Mouse (Mus musculus) left cerebral cortex, postnatal 10 days (tissue): ENCODE data around the gene Tas1r1. TPM values are rescaled to one million over a fixed set of nuclear protein-coding genes. Genes with fewer than 3 reads are reported as not detected.
A peak's percentile ranks its signal among the peaks of the same experiment; 100 is the strongest.

Source experiments
- DNase-seq, 2 experiments: peaks; one replicate each; pipeline ENCODE4 v3.0.0; 2021 to 2022; ENCODE audit warnings: low spot score in 2 of 2, mixed read lengths in 1 of 2; ENCODE audit errors: extremely low spot score in 1 of 2
- intact Hi-C: fragments of 180-260 bp; cut with DNase I; formaldehyde crosslinking; loops from one replicate; pipeline ENCODE4 v1.15.1; 2025
- total RNA-seq, 2 experiments: library from RNA; stranded (reverse); gene quantifications; 2 replicates each; pipeline ENCODE4 v1.2.3; 2021

Tas1r1 gene
- total RNA-seq, 2 experiments from 2014 or later: 0.43 to 0.54 TPM

GRCm38 (mm10) chr4:151996173-151996950 lies 42.0 kb downstream of the Tas1r1 start, which contains the start of gene Phf13:
Gene Phf13, minus strand, starts transcription at chr4:151996258.
- peak; percentile 99 for DNase-seq
- intact Hi-C loops: no loop called here

DNA sequence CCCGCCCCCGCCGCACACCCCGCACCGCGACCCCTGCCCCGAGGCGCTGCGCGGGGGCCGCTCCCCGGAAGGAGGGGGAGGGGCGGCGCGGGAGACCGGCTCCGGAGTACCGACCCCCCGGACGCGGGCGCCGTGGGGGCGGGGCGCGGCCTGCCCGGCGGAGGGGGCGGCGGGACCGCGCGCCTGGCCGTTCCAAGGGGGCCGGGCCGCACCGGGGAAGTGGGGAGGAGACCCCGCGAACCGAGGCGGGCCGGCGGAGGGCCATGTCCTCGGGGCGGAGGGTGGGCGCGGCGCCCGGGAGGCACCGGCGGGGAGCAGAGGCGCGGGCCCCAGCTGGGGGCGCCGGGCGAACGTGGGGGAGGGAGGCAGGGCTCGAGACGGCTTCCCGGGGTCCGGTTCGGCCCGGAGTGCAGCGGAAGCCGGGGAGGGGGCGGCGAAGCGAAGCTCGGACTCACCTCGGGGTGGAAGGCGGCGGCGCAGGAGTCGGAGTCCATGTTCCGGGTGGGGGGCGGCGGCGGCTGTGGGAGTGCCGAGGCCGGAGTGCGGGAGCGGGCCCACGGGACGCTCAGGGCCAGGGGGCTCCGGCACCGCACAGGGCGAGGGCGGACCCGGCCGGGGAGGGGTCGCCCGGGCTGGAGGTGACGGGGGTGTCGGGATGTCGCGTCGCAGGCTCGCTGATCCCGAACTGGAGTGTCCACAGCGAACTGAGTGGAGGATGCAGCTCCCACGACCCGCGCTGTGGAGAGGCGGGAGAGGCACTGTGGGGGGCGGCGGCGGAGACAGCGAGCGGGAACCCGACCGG lies 42.8 kb downstream of the Tas1r1 start:
- intact Hi-C loops: no loop called here
- peak in 1 of 2 experiments; percentile 78 for DNase-seq

DNA sequence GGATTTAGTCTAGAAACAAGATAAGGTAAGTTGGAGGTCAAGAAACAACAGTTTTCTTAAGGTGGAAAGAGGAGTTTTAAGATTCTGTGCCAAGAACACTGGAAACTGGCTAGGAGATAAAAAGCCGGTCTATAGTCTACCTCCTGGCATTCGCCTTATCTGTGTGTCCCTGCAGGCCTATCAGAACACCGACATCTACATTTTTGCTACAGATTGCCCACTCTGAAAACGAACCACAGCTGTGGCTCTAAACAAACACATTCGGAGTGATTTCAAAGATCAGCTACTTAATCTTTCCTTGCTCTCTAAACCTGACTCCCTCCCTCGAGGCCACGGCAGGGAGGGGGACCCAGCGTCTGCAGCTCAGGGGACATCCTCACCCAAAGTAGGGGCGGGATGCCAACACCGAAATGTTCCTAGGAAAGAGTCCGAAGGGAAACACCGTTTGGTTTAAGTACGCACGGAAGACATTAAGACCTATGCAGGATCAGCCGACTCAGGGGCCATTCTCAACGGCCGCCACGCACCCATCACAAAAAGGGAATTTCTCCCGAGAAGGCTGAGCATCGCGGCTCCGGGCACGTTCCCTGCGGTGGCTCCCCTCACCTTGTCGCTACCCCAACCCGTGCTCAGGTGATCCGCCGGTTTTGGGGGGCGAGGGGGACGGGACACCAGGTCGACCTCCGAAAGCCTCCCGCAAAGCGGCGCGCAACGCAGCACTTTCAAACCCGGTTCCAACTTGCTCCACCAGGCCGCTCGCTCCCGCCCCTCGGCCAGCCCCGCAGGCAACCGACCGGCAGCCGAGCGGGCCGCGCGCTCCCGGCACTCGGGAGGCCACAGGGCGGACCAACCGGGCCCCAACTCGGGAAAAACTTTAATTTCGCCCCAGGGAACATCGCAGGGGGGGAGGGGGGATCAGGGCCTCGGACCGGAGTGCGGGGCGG lies 43.9 kb downstream of the Tas1r1 start:
- intact Hi-C loops: no loop called here
- peak in 1 of 2 experiments; percentile 70 for DNase-seq

GRCm38 (mm10) chr4:151993035-151993434 lies 45.3 kb downstream of the Tas1r1 start:
- intact Hi-C loops: no loop called here
- no peak for DNase-seq

DNA sequence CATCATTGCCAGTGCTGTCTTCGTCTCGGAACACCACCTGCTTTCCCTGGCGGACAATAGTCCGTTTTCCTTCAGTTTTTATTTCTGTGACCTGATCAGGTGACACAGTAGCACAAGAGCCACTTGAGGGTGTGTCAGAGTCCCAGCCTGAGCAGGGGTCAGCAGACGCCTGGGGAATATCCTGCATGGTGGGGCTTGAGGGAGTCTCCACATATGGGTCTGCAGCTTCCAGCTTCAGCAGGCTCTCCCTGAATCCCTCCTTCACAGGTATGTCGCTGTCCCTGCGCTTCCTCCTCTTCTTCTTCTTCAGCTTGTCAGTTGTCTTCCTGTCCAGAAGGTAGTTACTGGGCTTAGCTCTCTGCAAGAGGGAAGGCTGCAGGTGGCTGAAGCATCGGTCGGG lies 46.3 kb downstream of the Tas1r1 start:
- intact Hi-C loops: no loop called here
- DNase-seq: no peak

- intact Hi-C loops: no loop called here
- no peak for DNase-seq
Observed at GRCm38 (mm10) chr4:151989110-151989488, 49.3 kb downstream of the Tas1r1 start.

DNA sequence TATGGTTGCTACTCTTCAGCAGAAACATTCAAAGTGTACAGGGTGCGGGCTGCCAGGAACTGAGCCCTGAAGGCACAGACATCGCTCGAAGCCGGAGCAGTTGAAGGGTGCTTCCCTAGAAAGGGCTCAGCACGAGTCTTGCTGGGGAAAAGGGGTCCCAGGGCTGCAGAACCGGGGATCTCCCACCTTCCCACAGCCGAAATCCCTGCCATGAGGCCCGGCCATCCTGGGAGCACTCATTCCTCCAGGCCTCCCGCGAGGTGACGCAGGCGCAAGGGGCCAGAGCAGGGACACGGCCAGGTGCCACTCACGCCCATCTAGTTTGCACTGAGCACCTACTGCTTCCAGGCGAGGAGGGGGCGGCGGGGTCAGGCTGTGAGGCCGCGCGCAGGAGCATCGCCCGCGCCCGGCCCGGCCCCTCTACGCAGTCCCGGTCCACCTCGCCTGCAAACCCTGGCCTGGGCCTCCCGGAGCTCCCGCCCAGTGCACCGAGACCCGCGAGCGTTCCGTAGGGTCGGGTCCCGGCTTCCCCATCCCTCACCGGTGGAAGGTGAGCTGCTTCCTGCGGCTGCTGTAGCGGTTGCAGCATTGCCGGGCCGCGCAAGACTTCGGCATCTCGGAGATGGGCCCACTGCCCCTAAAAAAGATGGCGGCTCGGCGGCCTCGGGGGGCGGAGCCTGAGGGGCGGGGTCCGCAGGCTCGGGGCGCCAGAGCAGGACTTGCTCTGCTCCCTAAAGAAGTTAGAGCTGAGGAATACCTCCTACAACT lies 49.8 kb downstream of the Tas1r1 start, which contains the start of gene Thap3:
Thap3 (minus strand) TSS at position 656 of the 768 bp plus-strand sequence.
- intact Hi-C loops: no loop called here
- DNase-seq: peak in 1 of 2 experiments; percentile 89

DNA sequence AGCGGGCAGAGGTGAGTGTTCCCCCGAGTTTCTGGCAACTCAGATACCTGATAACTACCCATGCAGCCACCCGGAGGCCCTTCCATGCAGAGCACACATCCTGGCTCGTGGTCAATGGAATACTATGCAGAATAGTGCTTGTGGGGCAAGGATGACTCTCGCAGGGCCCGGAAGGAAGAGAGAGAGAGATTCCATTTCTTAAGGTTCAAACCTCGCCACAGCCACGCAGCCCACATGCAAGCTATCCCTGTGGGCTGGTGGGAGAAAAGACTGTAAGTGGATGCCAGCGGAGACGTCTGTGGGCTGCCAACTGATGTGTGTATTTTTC lies 50.4 kb downstream of the Tas1r1 start:
- no peak for DNase-seq
- intact Hi-C loops: no loop called here

DNA sequence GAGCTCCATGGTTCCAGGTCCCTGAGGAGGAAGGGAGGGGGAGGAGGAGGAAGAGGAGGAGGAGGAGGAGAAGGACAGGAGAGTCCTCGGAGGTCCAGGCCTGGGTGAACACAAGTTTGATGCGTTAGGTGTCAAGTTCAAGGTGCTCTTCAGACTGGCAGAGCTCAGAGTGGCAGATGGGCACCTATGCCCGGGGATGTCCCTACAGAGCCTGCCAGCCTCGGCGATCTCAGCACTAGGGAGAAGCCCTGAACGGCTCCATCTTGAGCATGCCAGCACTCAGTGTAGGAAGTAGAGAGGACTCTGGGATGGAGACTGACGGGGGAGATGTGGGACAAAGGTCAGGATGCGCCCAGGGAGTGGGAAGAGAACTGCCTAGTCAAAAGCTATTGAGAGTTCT lies 51.7 kb downstream of the Tas1r1 start:
- no peak for DNase-seq
- intact Hi-C loops: no loop called here

GRCm38 (mm10) chr4:151985886-151986285 lies 52.5 kb downstream of the Tas1r1 start:
- DNase-seq: no peak
- intact Hi-C loops: no loop called here

DNA sequence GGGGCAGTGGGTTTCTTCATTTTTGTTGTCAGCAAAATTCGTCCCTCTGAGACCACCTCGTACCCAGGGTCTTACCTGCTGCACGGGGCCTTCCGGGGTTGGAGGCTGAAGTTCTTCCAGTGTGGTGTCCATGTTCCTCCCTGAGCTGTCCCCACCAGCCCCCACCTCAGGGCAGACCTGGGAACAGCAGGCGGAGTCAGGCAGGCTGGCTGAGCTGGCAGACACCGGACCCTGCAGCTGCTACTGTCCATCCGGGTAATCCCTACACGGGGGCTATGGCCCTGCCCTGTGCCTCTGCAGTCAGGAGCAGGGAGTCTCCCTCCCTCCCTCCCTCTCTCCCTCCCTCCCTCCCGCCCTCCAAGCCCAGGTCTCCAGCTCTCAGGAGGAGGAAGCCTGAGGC lies 54.8 kb downstream of the Tas1r1 start:
- DNase-seq: no peak
- intact Hi-C loops: loop anchor here (5.0 kb wide), 1 partner anchor 49 kb away; no protein-coding TSS in a partner anchor

DNA sequence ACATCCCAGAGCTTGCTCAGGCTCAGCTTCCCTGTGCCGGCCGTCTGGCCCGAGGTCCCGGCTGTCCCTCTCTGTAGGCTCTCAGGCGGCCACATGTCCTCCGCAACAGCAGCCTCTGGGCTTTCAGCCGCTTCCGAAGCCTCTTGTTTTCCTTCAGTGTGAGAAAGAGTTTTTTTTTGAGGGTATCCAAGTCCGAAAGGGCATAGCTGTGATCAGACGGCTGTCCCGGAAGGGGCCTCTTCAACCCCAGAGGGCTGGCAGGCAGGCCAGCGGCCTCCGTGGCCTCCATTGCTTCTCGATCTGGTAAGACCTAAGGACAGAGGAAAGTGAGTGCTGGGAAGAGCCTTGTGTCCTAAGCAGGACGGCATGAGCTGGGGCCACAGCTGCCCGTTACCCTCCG lies 55.3 kb downstream of the Tas1r1 start:
- no peak for DNase-seq
- intact Hi-C loops: loop anchor here (5.0 kb wide), 1 partner anchor 49 kb away; no protein-coding TSS in a partner anchor

- peak; percentile 79 to 80 for DNase-seq
- intact Hi-C loops: loop anchor here (5.0 kb wide), 1 partner anchor 51 kb away; no protein-coding TSS in a partner anchor
Observed at GRCm38 (mm10) chr4:151981363-151981762, 57.0 kb downstream of the Tas1r1 start.

DNA sequence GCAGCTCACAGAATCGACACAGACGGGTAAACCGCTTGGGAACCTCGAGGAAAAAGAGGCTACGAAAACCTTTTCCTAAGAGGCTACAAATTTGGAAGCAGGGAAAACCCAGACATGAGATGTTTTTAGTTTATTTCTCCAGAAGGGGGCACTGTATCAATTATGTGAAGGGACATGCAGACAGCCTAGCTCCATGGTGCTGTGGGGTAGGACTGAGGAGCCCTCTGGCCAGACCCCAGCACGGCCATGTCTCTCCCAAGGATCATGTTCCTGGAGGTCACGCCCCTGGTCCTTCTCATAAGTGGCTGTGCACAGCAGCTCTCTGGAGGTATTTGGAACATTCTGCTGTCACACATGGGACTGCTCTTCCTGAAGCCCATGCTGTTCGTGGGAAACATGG lies 57.7 kb downstream of the Tas1r1 start:
- intact Hi-C loops: loop anchor here (5.0 kb wide), 1 partner anchor 52 kb away; no protein-coding TSS in a partner anchor
- DNase-seq: no peak
